Mouse (Mus musculus) embryonic stem cell, embryonic (primary cell): ENCODE results near the gene Anxa2.

Experiments
- CTCF ChIA-PET, 4 experiments: fragments of 300-600 bp in 2 of 4; fragments of 350-600 bp in 2 of 4; sonication (Branson Sonifier 250); formaldehyde crosslinking; loops; one replicate each; lab custom pipeline; 2022; ENCODE audit warnings: inconsistent platforms in 2 of 4; lab: Charles Lee
- POLR2A ChIA-PET, 4 experiments: fragments of 300-600 bp in 2 of 4; fragments of 350-600 bp in 2 of 4; sonication (Branson Sonifier 250); formaldehyde crosslinking; loops; one replicate each; lab custom pipeline; 2022; ENCODE audit warnings: antibody characterized with exemption in 4 of 4, inconsistent platforms in 1 of 4; lab: Charles Lee

Anxa2 gene

GRCm38 (mm10) chr9:69453066-69453900 is at the start of gene Anxa2:
TSS of gene Anxa2 (plus strand) at chr9:69453620.
- CTCF ChIA-PET: interaction anchor here in 3 of 4 experiments (0.6 to 1.2 kb wide), 4 partner anchors 9 to 292 kb away, joined by 3 to 6 read pairs (median 4); no protein-coding TSS in a partner anchor

GRCm38 (mm10) chr9:69404671-69405070 is 48.7 kb upstream of the Anxa2 start:
- POLR2A ChIA-PET: no interaction called here
- CTCF ChIA-PET: no interaction called here

More at GRCm38 (mm10) chr9:69453066-69453900, at the start of gene Anxa2:
- POLR2A ChIA-PET: interaction anchor here in 3 of 4 experiments (0.6 to 2.5 kb wide), 7 partner anchors 10 to 164 kb away, joined by 3 to 7 read pairs (median 4); no protein-coding TSS in a partner anchor

GRCm38 (mm10) chr9:69419476-69419875 is 33.9 kb upstream of the Anxa2 start:
- ChIA-PET POLR2A (interaction anchor here in 2 of 4 experiments (0.7 to 1.0 kb wide), 2 partner anchors 10 to 11 kb away, joined by 3 read pairs; no protein-coding TSS in a partner anchor), CTCF (interaction anchor here in 3 of 4 experiments (0.9 to 2.0 kb wide), 11 partner anchors 21 to 61 kb away, joined by 3 to 15 read pairs (median 4); partner anchors contain the start of gene Anxa2 (in 1 of the 3))

DNA sequence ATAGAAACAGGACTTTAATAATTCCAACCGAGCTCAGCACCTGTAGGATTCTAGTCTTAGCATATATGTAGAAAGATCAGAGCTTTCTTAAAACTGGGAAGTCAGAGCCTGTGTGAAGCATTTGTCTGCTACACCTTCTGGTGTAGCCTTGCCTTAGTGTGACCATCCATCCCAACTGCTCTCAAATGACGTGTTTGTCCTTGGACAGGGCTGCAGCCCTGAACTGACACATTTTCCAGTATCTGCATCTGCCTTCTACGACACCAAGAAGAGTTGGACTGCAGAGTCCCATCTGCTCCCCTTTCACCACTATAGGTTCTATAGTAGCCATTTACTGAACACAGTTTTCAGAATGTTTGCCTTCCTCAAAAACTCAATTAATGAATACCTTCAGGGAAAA is 22.9 kb upstream of the Anxa2 start:
- CTCF ChIA-PET: interaction anchor here in 1 of 4 experiments (1.1 kb wide), 1 partner anchor 58 kb away, joined by 3 read pairs; no protein-coding TSS in a partner anchor

GRCm38 (mm10) chr9:69431863-69432555 is 21.4 kb upstream of the Anxa2 start:
- CTCF ChIA-PET: no interaction called here
- POLR2A ChIA-PET: no interaction called here

More for the DNA sequence above, 22.9 kb upstream of the Anxa2 start:
- POLR2A ChIA-PET: no interaction called here

GRCm38 (mm10) chr9:69435194-69435593 is 18.2 kb upstream of the Anxa2 start:
- CTCF ChIA-PET: no interaction called here
- POLR2A ChIA-PET: interaction anchor here in 1 of 4 experiments (0.8 to 1.0 kb wide), 2 partner anchors 17 to 18 kb away, joined by 3 read pairs; partner anchors contain the start of gene Anxa2

DNA sequence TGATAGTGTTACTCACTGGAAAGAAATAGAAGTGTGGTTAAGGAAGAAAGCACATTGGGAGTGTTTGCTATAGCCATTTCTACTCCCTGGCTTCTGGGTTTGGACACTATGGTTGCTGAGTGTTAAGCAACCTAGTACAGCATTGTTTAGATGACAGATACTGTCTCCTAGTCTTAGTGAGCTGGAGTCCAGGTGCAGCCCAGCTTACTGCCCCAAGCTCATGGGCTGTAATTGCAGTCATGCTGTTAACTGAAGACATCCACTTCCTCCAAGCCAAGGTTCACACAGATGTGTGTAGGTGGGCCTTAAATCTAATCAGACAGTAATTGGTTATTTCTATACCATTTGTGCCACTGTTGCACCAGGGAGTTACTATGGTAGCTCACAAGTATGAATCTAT is 17.8 kb upstream of the Anxa2 start:
- ChIA-PET CTCF (no interaction called here), POLR2A (interaction anchor here in 1 of 4 experiments (0.8 to 1.0 kb wide), 2 partner anchors 17 to 18 kb away, joined by 3 read pairs; partner anchors contain the start of gene Anxa2)

DNA sequence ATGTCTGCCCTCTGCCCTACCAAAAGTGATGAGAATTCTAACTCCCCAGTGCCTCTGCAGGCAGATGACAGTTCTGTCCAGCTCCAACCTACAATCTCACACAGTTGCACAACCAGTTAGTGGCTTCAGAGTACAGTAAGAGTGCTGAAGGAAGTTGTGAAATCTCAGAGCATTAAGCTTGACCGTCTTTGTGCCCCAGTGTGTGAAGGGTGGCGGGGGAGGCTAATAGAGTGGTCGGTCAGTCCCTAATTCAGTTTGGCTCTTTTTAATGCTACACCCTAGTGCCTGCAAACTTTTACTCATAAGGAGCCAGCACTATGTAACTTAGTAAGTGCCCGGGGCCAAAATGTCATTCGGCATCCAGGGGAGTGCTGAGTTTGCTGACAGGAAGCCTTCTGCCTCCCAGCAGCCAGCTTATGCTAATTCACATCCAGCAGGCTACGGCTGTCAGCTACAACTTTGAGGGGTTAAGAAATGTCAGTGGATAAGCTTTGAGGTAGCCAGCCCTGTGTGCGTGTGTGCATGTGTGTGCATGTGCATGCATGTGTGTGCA is 13.5 kb upstream of the Anxa2 start:
- ChIA-PET POLR2A (interaction anchor here in 3 of 4 experiments (0.6 to 2.1 kb wide), 5 partner anchors 9 to 476 kb away, joined by 3 to 6 read pairs (median 3); no protein-coding TSS in a partner anchor), CTCF (interaction anchor here in 2 of 4 experiments (1.0 to 1.7 kb wide), 4 partner anchors 21 to 63 kb away, joined by 3 to 5 read pairs (median 5); no protein-coding TSS in a partner anchor)

DNA sequence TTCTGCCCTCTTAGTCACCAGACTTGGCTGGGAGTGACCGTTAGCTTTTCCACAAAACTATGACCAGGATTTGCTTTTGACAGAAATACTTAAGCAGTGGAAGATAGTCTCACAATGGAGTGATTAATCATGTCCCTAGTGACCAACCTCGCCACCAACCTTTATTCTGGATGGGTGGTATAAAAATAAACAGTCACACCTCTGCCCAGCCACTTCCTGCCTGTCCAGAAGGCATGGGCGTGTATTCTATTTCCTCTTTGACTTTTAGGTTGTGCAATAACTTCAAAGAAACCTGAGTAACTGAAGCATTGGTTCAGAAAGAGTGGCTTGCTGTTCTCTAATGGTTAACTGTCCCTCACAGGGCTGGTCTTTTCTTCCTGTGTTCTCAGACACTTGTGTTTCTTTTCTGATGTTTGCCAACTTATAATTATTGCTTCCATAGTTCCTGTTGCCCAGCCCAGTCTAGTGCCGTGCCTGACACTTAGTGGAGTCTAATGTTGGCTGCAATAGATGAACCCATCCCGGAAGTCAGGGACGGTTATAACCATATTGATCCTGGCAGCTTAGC is 10.9 kb upstream of the Anxa2 start:
- ChIA-PET CTCF (interaction anchor here in 2 of 4 experiments (0.6 kb wide), 2 partner anchors 20 to 280 kb away, joined by 3 to 5 read pairs; no protein-coding TSS in a partner anchor), POLR2A (interaction anchor here in 1 of 4 experiments (1.5 kb wide), 2 partner anchors 10 to 11 kb away, joined by 4 to 7 read pairs; partner anchors contain the start of gene Anxa2)

DNA sequence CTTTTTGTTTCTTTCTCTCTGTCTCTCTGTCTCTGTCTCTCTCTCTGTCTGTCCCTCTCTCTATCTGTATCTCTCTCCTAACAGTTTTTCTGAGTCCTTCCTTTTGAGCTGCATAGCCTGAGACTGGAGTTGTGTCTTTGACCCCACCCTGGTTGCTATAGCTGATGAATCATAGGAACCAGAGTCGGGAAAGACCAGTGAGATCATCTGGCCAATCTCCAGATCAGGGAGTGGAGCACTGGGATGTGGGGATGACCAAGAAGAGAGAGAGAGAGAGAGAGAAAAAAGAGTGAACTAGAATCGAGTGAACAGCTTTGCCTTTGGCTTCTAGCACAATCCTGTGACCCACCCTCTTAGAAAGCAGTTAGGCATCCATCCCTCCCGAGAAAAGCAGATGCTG is 10.2 kb upstream of the Anxa2 start:
- POLR2A ChIA-PET: interaction anchor here in 1 of 4 experiments (1.5 kb wide), 1 partner anchor 10 kb away, joined by 4 read pairs; the partner anchor contains the start of gene Anxa2
- CTCF ChIA-PET: interaction anchor here in 1 of 4 experiments (1.1 kb wide), 1 partner anchor 37 kb away, joined by 4 read pairs; no protein-coding TSS in a partner anchor

DNA sequence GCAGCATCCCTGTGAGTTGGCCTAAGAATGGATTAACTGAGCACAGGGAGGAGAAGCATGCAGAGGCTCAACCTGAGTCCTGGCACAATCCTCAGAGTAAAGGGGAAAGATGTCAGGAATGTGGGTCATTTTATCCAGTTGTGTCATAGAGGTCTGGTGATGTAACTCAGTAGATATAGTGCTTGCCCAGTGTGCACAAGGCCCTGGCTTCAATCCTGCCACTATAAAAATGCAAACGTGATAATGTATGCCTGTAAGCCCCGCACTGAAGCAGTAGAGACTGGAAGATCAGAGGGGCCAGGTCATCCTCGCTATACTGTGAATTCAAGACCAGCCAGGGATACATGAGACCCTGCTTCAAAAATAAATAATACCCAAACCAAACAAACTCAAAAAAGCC is 4.6 kb upstream of the Anxa2 start:
- POLR2A ChIA-PET: interaction anchor here in 1 of 4 experiments (1.6 kb wide), 1 partner anchor 8 kb away, joined by 6 read pairs; no protein-coding TSS in a partner anchor
- CTCF ChIA-PET: no interaction called here

DNA sequence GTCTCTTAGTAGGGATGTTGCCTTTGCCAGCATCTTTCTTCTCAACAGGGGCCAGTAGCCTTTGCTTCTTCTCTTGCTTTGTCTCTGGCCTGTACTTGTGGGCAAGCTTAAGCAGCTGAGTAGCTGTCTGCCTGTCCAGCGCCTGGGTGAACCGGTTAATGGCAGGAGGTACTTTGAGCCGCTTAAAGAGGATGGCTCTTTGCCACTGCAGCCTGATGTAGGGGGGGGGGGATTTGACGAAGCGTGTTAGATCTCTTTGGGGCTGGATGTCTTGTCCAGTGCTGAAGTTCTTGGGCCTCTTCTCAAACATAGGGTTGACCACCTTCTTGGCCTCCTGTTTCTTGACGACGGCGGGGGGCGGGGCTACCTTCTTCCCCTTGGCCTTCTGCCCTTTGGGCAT is 2.8 kb upstream of the Anxa2 start:
- POLR2A ChIA-PET: interaction anchor here in 1 of 4 experiments (1.3 kb wide), 1 partner anchor 14 kb away, joined by 3 read pairs; no protein-coding TSS in a partner anchor
- CTCF ChIA-PET: interaction anchor here in 2 of 4 experiments (0.6 to 1.3 kb wide), 2 partner anchors 36 to 83 kb away, joined by 3 to 8 read pairs; no protein-coding TSS in a partner anchor

GRCm38 (mm10) chr9:69451886-69452810 is 1.3 kb upstream of the Anxa2 start:
- POLR2A ChIA-PET: interaction anchor here in 2 of 4 experiments (1.1 to 2.5 kb wide), 6 partner anchors 11 to 163 kb away, joined by 3 to 7 read pairs (median 4); no protein-coding TSS in a partner anchor
- CTCF ChIA-PET: interaction anchor here (0.6 to 1.3 kb wide), 6 partner anchors 8 to 84 kb away, joined by 3 to 6 read pairs (median 4); no protein-coding TSS in a partner anchor

GRCm38 (mm10) chr9:69453901-69454666 is 664 bp downstream of the Anxa2 start:
- POLR2A ChIA-PET: interaction anchor here in 3 of 4 experiments (0.6 to 1.5 kb wide), 8 partner anchors 10 to 342 kb away, joined by 3 to 5 read pairs (median 4); no protein-coding TSS in a partner anchor

DNA sequence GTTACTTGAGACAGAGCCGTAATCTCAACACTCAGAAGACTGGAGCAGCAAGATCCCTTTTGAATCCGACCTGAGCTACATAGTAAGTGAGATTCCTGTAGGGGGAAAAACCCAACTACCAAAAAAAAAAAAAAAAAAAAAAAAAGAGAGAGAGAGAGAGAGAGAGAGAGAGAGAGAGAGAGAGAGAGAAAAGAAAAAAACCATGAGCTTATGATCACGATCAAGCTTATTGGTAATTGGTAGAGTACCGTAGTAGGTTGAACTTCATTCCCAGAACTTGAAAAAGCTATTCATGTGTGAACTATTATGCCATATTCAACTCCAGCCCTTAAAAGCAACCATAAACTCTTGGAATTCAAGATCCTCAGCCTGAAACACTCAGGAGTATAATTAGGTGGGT is 1.3 kb downstream of the Anxa2 start:
- CTCF ChIA-PET: interaction anchor here in 2 of 4 experiments (0.6 to 1.0 kb wide), 4 partner anchors 26 to 307 kb away, joined by 3 to 4 read pairs (median 4); no protein-coding TSS in a partner anchor
- POLR2A ChIA-PET: interaction anchor here (0.6 to 1.5 kb wide), 7 partner anchors 10 to 341 kb away, joined by 3 to 5 read pairs (median 3); no protein-coding TSS in a partner anchor

More at GRCm38 (mm10) chr9:69453901-69454666, 664 bp downstream of the Anxa2 start:
- CTCF ChIA-PET: interaction anchor here in 2 of 4 experiments (0.9 to 1.1 kb wide), 3 partner anchors 26 to 77 kb away, joined by 3 to 4 read pairs (median 4); no protein-coding TSS in a partner anchor
